Mouse (Mus musculus) olfactory bulb, adult 2 months (tissue): ENCODE results near the gene Sorcs1.

Experiments
- CTCF ChIP-seq: fragments of 200-500 bp; IDR thresholded peaks from 2 replicates; pipeline ENCODE4 v1.5.1; 2012; ENCODE audit warnings: low read depth, mild to moderate bottlenecking, low read length, moderate library complexity; ENCODE audit not compliant: insufficient read depth
- POLR2A ChIP-seq: fragments of 200-500 bp; IDR thresholded peaks from 2 replicates; pipeline ENCODE4 v1.6.1; 2012; ENCODE audit warnings: mild to moderate bottlenecking, low read depth, low read length, moderate library complexity; ENCODE audit not compliant: insufficient read depth

- TF ChIP-seq POLR2A = no peak
- no peak for TF ChIP-seq CTCF
Measured at GRCm38 (mm10) chr19:50294205-50294604, 384.2 kb downstream of the Sorcs1 start.
